Mouse (Mus musculus): ENCODE results near the gene Neu2. TPM values are rescaled to one million over a fixed set of nuclear protein-coding genes. Genes with fewer than 3 reads are reported as not detected.
A peak's percentile ranks its signal among the peaks of the same experiment; 100 is the strongest.

The Neu2 gene
- polyA plus RNA-seq, 1 experiment from 2014 or later, result not detected

DNA sequence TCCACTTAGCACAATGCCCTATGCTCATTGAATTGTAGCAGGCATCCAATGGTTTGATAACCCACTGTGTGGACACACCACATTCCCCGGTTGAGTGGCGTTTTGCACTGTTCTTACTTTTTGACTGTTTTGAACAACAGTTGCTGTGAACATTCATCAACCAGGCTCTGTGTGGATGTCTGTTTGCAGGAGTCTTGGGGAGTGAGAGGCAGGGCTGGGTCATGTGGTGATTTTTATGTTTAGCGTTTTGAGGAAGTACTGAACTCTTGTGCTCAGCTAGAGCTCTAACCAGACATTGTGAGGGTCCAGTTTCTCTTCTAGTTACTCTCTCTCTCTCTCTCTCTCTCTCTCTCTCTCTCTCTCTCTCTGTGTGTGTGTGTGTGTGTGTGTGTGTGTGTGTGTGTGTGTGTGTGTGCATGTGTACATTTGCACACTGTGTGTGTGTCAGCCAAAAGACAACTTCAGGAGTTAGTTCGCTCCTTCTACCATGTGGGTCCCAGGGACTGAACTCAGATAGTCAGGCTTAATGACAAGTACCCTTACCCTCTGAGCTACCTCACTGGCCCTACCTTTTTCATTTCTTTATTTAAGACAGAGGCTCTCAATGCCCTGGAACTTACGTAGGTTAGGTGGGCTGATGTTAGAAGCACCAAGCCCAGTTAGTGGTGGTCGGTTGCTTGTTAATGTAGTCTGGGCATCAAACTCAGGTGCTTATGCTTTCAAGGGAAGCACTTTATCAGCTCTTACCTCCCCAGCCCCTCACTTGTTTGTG is 115.8 kb downstream of the Neu2 start:
- Histone ChIP-seq H3K27me3 (ENCODE audit: low read depth, poor library complexity, severe bottlenecking) (no peaks in the 10 kb centered on the region), H3K27ac (no peak overlapping the region), H3K36me3 (no peaks in the 10 kb centered on the region), H3K4me3 (no peak overlapping the region), H3K4me1 (peaks cover 4% of the 10 kb centered on the region), H3K9me3 (replicated peaks) (no peaks in the 10 kb centered on the region)
- WGBS, result 91% methylated on average over 6 of the region's 6 CpGs
- no peak for DNase-seq (ENCODE audit: low spot score)

DNA sequence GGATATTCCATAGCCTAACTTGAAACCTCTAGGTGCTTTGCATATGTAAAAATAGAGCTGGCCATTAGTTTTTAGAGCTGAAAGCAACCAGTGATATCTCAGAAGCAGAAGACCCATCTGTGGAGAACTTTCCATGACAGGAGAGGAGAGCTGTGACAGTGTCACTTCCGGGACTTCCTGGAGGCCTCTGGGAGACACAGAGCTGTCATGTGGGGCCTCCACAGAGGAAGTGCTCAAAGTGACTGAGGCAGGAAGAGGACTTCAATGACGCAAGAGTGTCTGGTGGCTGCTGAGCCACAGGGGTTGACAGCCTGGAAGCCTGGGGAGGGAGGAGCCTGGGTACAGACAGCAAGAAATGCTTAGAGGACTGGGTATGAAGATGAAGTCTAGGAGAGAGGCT is 116.7 kb downstream of the Neu2 start:
- no peaks in the 10 kb centered on the region for H3K4me1 ChIP-seq
- no peaks in the 10 kb centered on the region for H3K27me3 ChIP-seq (ENCODE audit: low read depth, poor library complexity, severe bottlenecking)
- no peaks in the 10 kb centered on the region for H3K36me3 ChIP-seq
- H3K9me3 ChIP-seq (replicated peaks), result no peaks in the 10 kb centered on the region
- H3K27ac ChIP-seq, result no peak overlapping the region
- no peak overlapping the region for H3K4me3 ChIP-seq
- DNase-seq (ENCODE audit: low spot score), result no peak
- WGBS, result 52% methylated on average over 2 of the region's 2 CpGs

GRCm38 (mm10) chr1:87628085-87628484 is 118.4 kb downstream of the Neu2 start:
- H3K27ac ChIP-seq, result no peak overlapping the region
- WGBS, result 66% methylated on average over 2 of the region's 2 CpGs
- H3K9me3 ChIP-seq (replicated peaks), result no peaks in the 10 kb centered on the region
- no peaks in the 10 kb centered on the region for H3K4me1 ChIP-seq
- no peak overlapping the region for H3K4me3 ChIP-seq
- no peak for DNase-seq (ENCODE audit: low spot score)
- no peaks in the 10 kb centered on the region for H3K27me3 ChIP-seq (ENCODE audit: low read depth, poor library complexity, severe bottlenecking)
- H3K36me3 ChIP-seq, result no peaks in the 10 kb centered on the region

GRCm38 (mm10) chr1:87631584-87631983 is 121.9 kb downstream of the Neu2 start:
- H3K4me3 ChIP-seq, result no peak overlapping the region
- 77% methylated on average over 10 of the region's 10 CpGs for WGBS
- H3K9me3 ChIP-seq (replicated peaks), result no peaks in the 10 kb centered on the region
- H3K27me3 ChIP-seq (ENCODE audit: low read depth, poor library complexity, severe bottlenecking), result no peaks in the 10 kb centered on the region
- no peak overlapping the region for H3K27ac ChIP-seq
- DNase-seq (ENCODE audit: low spot score), result no peak
- H3K36me3 ChIP-seq, result no peaks in the 10 kb centered on the region
- 0 out of 2 replicates have a peak, but pooled peaks cover 1% of the 10 kb centered on the region for H3K4me1 ChIP-seq

GRCm38 (mm10) chr1:87632163-87632562 is 122.5 kb downstream of the Neu2 start:
- Histone ChIP-seq H3K27ac (no peak overlapping the region), H3K4me3 (no peak overlapping the region), H3K27me3 (ENCODE audit: low read depth, poor library complexity, severe bottlenecking) (no peaks in the 10 kb centered on the region), H3K4me1 (0 out of 2 replicates have a peak, but pooled peaks cover 4% of the 10 kb centered on the region), H3K9me3 (replicated peaks) (no peaks in the 10 kb centered on the region), H3K36me3 (no peaks in the 10 kb centered on the region)
- no peak for DNase-seq (ENCODE audit: low spot score)
- 76% methylated on average over 6 of the region's 6 CpGs for WGBS

GRCm38 (mm10) chr1:87636716-87637117 is 127.0 kb downstream of the Neu2 start:
- Histone ChIP-seq H3K4me3 (no peak overlapping the region), H3K27me3 (ENCODE audit: low read depth, poor library complexity, severe bottlenecking) (no peaks in the 10 kb centered on the region), H3K36me3 (no peaks in the 10 kb centered on the region), H3K4me1 (peaks cover 11% of the 10 kb centered on the region; the same call in 1 of the 2 replicates), H3K27ac (no peak overlapping the region), H3K9me3 (replicated peaks) (no peaks in the 10 kb centered on the region)
- 90% methylated on average over 12 of the region's 12 CpGs for WGBS
- DNase-seq (ENCODE audit: low spot score), result no peak

GRCm38 (mm10) chr1:87637121-87637877 is 127.6 kb downstream of the Neu2 start:
- WGBS, result 90% methylated on average over 4 of the region's 4 CpGs
- no peak overlapping the region for H3K4me3 ChIP-seq
- H3K36me3 ChIP-seq, result no peaks in the 10 kb centered on the region
- H3K27ac ChIP-seq, result no peak overlapping the region
- no peaks in the 10 kb centered on the region for H3K9me3 ChIP-seq (replicated peaks)
- H3K27me3 ChIP-seq (ENCODE audit: low read depth, poor library complexity, severe bottlenecking), result no peaks in the 10 kb centered on the region
- no peak for DNase-seq (ENCODE audit: low spot score)
- H3K4me1 ChIP-seq, result peaks cover 11% of the 10 kb centered on the region; the same call in 1 of the 2 replicates

- H3K4me1 ChIP-seq, result peaks cover 11% of the 10 kb centered on the region; the same call in 1 of the 2 replicates
- WGBS, result 91% methylated on average over 4 of the region's 4 CpGs
- H3K27me3 ChIP-seq (ENCODE audit: low read depth, poor library complexity, severe bottlenecking), result no peaks in the 10 kb centered on the region
- H3K36me3 ChIP-seq, result no peaks in the 10 kb centered on the region
- DNase-seq (ENCODE audit: low spot score), result no peak
- H3K4me3 ChIP-seq, result no peak overlapping the region
- H3K27ac ChIP-seq, result no peak overlapping the region
- no peaks in the 10 kb centered on the region for H3K9me3 ChIP-seq (replicated peaks)
Measured at GRCm38 (mm10) chr1:87637878-87638600, 128.3 kb downstream of the Neu2 start.

DNA sequence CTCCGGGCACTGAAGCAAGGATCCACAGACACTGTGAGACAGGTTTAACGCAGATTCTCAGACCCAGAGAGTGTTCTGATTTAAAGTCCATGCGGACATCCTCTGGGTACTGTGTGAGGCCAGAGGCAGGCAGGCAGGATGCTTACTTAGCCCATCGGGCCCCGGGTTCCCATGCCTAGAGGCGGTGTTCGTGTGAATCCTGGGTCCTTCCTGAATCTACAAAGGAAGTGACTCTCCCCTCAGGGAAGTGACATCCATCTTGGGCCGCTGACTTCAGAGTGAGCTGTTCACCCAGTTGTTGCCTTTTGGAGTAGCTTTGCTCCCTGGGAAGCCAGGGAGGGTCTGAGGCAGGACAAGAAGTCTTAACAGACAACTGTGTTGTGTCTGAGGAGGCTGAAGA is 130.0 kb downstream of the Neu2 start:
- Histone ChIP-seq H3K27ac (peak overlapping the region; percentile 47; the same call in 1 of the 2 replicates), H3K36me3 (no peaks in the 10 kb centered on the region), H3K4me3 (no peak overlapping the region), H3K4me1 (peaks cover 11% of the 10 kb centered on the region; the same call in 1 of the 2 replicates), H3K27me3 (ENCODE audit: low read depth, poor library complexity, severe bottlenecking) (no peaks in the 10 kb centered on the region), H3K9me3 (replicated peaks) (no peaks in the 10 kb centered on the region)
- DNase-seq (ENCODE audit: low spot score), result no peak
- WGBS, result 82% methylated on average over 8 of the region's 8 CpGs

DNA sequence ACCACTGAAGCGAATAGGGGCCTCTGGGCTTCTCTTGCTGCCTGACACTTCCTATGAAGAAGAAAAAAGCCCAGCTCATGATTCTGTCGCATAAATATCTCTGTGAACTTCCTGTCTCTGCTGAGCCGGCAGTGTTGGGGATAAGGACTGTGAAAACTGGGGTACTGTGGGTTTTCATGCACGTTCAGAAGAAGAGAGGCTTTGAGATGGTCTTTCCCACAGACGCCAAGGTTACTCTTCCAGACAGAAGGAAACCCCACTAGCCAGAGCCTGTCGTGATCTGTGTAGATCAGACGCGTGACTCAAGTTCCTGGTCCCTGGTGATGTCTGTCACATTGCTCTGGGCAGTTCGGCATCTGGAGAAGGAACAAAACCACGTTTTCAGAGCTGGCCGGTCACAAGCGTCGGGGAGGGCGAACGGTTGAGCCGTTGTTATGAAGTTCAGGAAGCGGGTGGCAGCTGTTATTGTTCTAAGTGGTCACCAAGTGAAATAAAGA is 130.5 kb downstream of the Neu2 start:
- Histone ChIP-seq H3K4me3 (no peak overlapping the region), H3K27ac (peak overlapping the region; percentile 47; the same call in 1 of the 2 replicates), H3K4me1 (peaks cover 11% of the 10 kb centered on the region; the same call in 1 of the 2 replicates), H3K9me3 (replicated peaks) (no peaks in the 10 kb centered on the region), H3K27me3 (ENCODE audit: low read depth, poor library complexity, severe bottlenecking) (no peaks in the 10 kb centered on the region), H3K36me3 (no peaks in the 10 kb centered on the region)
- no peak for DNase-seq (ENCODE audit: low spot score)
- 82% methylated on average over 17 of the region's 17 CpGs for WGBS

GRCm38 (mm10) chr1:87643016-87643415 is 133.3 kb downstream of the Neu2 start:
- WGBS, result 92% methylated on average over 7 of the region's 7 CpGs
- Histone ChIP-seq H3K4me1 (peaks cover 7% of the 10 kb centered on the region; the same call in 1 of the 2 replicates), H3K9me3 (replicated peaks) (no peaks in the 10 kb centered on the region), H3K27me3 (ENCODE audit: low read depth, poor library complexity, severe bottlenecking) (no peaks in the 10 kb centered on the region), H3K27ac (no peak overlapping the region), H3K36me3 (no peaks in the 10 kb centered on the region), H3K4me3 (no peak overlapping the region)
- no peak for DNase-seq (ENCODE audit: low spot score)

DNA sequence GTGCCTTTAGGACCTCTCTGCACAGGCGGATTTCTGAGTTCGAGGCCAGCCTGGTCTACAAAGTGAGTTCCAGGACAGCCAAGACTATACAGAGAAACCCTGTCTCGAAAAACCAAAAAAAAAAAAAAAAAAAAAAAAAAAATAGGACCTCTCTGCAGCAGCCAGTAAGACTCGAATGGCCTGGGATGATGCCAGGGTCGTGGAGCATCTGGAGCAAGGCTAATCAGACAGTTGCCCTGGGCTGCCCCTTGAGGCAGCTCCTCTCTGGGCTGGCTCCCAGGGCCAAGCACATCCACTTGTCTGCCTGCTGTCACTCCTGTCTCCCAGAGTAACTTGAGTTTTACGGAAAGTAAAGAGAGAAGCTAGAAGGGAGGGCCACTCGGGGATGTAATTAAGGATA is 135.4 kb downstream of the Neu2 start:
- Histone ChIP-seq H3K4me3 (no peak overlapping the region), H3K27me3 (ENCODE audit: low read depth, poor library complexity, severe bottlenecking) (no peaks in the 10 kb centered on the region), H3K4me1 (peaks cover 15% of the 10 kb centered on the region), H3K9me3 (replicated peaks) (no peaks in the 10 kb centered on the region), H3K27ac (no peak overlapping the region), H3K36me3 (no peaks in the 10 kb centered on the region)
- no peak for DNase-seq (ENCODE audit: low spot score)
- WGBS, result 78% methylated on average over 7 of the region's 7 CpGs
